Mouse (Mus musculus) embryonic stem cell, embryonic (primary cell): Measurements from ENCODE around the gene Atp6v1g3.

ENCODE experiments used
- CTCF ChIA-PET, 4 experiments: fragments of 300-600 bp in 2 of 4; fragments of 350-600 bp in 2 of 4; sonication (Branson Sonifier 250); formaldehyde crosslinking; loops; one replicate each; lab custom pipeline; 2022; ENCODE audit warnings: inconsistent platforms in 2 of 4; lab: Charles Lee
- POLR2A ChIA-PET, 4 experiments: fragments of 300-600 bp in 2 of 4; fragments of 350-600 bp in 2 of 4; sonication (Branson Sonifier 250); formaldehyde crosslinking; loops; one replicate each; lab custom pipeline; 2022; ENCODE audit warnings: antibody characterized with exemption in 4 of 4, inconsistent platforms in 1 of 4; lab: Charles Lee

Atp6v1g3 gene

DNA sequence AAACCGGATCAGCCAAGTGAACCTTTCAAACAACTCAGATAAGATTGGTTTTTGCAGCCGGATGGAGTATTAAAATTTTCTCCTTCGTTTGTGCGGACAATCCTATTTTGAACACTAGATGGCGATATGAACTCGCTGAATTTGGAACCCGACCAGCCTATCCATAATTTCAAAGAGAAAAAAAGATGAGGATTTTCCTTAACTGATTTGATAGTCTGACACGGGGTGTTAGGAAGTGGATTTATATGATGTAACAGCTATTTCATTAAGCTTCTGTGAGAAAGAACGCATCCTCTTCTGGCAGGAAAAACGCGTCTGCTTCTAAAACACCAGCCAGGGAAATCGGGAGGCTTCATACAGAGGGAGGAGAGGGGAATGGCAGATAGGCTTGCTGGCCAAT is 54.8 kb downstream of the Atp6v1g3 start:
- POLR2A ChIA-PET, result no interaction called here
- CTCF ChIA-PET, result interaction anchor here in 1 of 4 experiments (0.6 kb wide), 1 partner anchor 287 kb away, joined by 8 read pairs; no protein-coding TSS in a partner anchor

DNA sequence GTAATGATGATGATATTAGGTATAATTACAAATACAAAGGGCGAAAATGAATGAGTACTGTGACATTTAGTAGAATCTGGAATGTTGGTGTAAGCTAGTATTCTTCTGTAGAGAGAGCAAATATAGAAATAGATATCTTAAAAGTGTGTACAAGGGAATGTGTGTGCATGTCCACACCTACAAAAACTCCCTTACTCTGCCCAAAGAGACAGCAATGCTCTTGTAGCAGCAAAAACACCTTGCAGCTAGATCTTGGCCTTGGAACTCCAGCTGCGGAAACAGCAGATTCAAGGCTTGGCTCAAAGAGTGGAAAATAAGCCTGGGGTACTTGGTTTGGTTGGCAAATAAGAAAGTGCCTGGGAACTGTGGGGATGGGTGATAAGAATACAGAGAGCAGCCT is 57.0 kb downstream of the Atp6v1g3 start:
- ChIA-PET CTCF (interaction anchor here in 1 of 4 experiments (1.2 kb wide), 1 partner anchor 937 kb away, joined by 3 read pairs; no protein-coding TSS in a partner anchor), POLR2A (interaction anchor here in 1 of 4 experiments (1.3 kb wide), 1 partner anchor 10 kb away, joined by 3 read pairs; no protein-coding TSS in a partner anchor)

DNA sequence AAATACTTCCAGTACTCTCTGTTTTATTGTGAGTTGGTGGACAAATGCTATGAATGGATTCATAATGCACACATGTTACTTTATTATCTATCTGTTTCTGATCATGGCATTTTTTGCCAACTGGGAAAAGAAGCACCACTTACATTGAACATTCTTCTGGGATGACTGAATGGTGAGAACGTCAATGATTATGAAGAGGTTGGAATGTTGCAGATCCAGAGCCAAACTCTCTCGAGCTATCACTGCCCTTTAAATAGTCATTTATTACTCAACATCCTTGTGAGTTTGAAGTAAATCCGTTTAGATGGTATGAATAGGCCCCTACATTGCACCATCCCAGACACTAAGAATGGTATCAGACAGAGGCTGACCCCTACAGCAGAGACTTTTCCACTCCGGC is 58.1 kb downstream of the Atp6v1g3 start:
- ChIA-PET POLR2A (interaction anchor here in 1 of 4 experiments (1.3 kb wide), 1 partner anchor 11 kb away, joined by 3 read pairs; no protein-coding TSS in a partner anchor), CTCF (no interaction called here)

DNA sequence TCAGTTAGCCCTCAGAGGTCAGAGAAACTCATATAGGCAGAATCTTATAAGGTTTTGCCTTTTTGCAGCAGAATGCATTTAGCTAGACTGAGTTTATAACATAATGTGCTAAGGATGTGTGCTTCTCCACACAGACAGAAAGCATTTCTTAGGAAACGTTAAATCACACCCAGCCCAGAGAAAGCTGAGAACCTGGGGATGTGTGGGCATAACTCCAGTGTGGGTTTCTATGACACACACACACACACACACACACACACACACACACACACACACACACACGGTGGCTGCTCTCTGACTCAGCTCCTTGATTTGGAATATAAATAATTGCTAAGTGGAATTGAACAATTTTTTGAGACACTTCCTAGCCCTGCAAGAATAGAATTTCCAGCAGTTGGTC is 61.2 kb downstream of the Atp6v1g3 start:
- ChIA-PET CTCF (interaction anchor here in 2 of 4 experiments (0.6 to 1.2 kb wide), 3 partner anchors 385 to 828 kb away, joined by 3 read pairs; no protein-coding TSS in a partner anchor), POLR2A (interaction anchor here in 1 of 4 experiments (0.7 kb wide), 2 partner anchors 52 to 869 kb away, joined by 7 to 11 read pairs; no protein-coding TSS in a partner anchor)

DNA sequence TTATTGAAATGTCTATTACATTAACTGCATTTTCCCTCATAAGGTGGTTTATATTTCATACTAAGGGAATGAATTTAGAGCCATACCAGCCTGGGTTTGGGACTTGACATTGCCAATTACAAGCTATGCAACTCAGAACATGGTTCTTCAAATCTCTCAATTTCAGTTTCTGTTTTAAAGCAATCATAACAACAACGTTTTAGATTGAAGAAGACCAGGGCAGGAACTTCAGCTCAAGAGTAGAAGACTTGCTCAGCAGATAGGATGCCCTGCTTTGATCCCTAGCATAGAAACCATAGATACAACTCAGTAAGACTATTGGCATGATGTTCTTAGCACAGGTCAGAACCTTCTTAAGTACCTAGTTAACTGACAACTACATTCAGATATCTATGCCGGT is 63.9 kb downstream of the Atp6v1g3 start:
- POLR2A ChIA-PET, result interaction anchor here in 1 of 4 experiments (1.2 kb wide), 1 partner anchor 10 kb away, joined by 3 read pairs; no protein-coding TSS in a partner anchor

More for the DNA sequence above, 63.9 kb downstream of the Atp6v1g3 start:
- CTCF ChIA-PET, result no interaction called here
